ENCODE assay signal across 15 mouse cellular contexts in the genomic region with DNA sequence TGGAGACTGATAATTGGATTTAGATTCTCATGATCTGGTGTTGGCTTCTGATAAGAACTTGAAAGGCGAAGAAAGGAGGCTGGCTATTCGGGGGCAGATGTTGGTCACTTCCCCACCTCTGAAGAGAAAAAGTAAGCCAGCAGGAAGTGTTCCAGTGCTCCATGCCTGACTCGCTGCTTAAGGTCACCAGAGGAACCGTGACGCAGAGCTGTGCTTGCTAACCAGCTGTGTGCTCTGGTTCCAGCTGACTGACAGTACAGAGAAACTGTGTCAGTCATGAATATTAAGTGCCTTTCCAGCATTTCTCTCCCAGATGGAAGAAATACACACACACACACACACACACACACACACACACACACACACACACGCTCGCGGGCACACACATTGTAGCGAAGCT.
A peak's percentile ranks its signal among the peaks of the same experiment; 100 is the strongest.
DNase-seq lines count a peak whose midpoint lies in the region; ATAC-seq lines count a peak whose summit lies in the region.
"Had no signal": no experiment of that assay in that cellular context is flagged by ENCODE, and none has a peak within 500 bp of the region (broad histone marks: within the 10 kb centered on the region; RNA-seq: fewer than 3 reads in every experiment).

No protein-coding gene starts in this region.

- no peak overlapping the region for H3K27ac ChIP-seq in neural tube, embryonic 11.5 days (ENCODE audit: low read depth, low read length)
- H3K27ac ChIP-seq: left cerebral cortex, adult 2 months; liver, embryonic 15.5 days had no signal

- H3K9me3 ChIP-seq in neural tube, embryonic 11.5 days (ENCODE audit: control insufficient read depth, low read length), result no peaks in the 10 kb centered on the region
- H3K9me3 ChIP-seq: liver, embryonic 15.5 days had no signal

- no peak overlapping the region for H3K4me3 ChIP-seq in neural tube, embryonic 11.5 days (ENCODE audit: low read depth, low read length)
- H3K4me3 ChIP-seq: left cerebral cortex, adult 2 months; liver, embryonic 15.5 days had no signal

- no peaks in the 10 kb centered on the region for H3K27me3 ChIP-seq in neural tube, embryonic 11.5 days (ENCODE audit: control insufficient read depth, insufficient read depth, low read length)
- H3K27me3 ChIP-seq: liver, embryonic 15.5 days had no signal

- H3K4me1 ChIP-seq in neural tube, embryonic 11.5 days (ENCODE audit: control insufficient read depth, insufficient read depth, low read length), result no peaks in the 10 kb centered on the region
- H3K4me1 ChIP-seq: liver, embryonic 15.5 days had no signal

- peak; percentile 63 for DNase-seq in embryo, embryonic 10 days (ENCODE audit: low spot score)
- no peak for DNase-seq in embryo, embryonic 9.5 days (ENCODE audit: extremely low spot score)
- DNase-seq in neural tube, embryonic 11.5 days (ENCODE audit: low spot score), result peak; percentile 29
- DNase-seq in neural tube, embryonic 10.5 days (ENCODE audit: extremely low spot score, low spot score), result no peak
- DNase-seq in lung, postnatal 36 days, result peak; percentile 44
- no peak for DNase-seq in urinary bladder, adult 18-20 months (ENCODE audit: low spot score in 2 of 2)
- DNase-seq in layer of hippocampus, adult 11-12 months (ENCODE audit: low spot score), result no peak
- DNase-seq in cerebellum, adult 9-10 months, result no peak
- DNase-seq: cerebellum, adult 18-20 months; gastrocnemius, postnatal 14 days; heart, postnatal 4 days; spleen, adult 18-20 months; thymus, postnatal 25 days had no signal

- H3K9ac ChIP-seq in neural tube, embryonic 11.5 days (ENCODE audit: low read length), result no peak overlapping the region
- H3K9ac ChIP-seq: liver, embryonic 15.5 days had no signal

- 59% methylated on average over 9 of the region's 9 CpGs for whole genome bisulfite sequencing in neural tube, embryonic 11.5 days

- no peak overlapping the region for H3K4me2 ChIP-seq in neural tube, embryonic 11.5 days (ENCODE audit: low read depth)
- H3K4me2 ChIP-seq: liver, embryonic 15.5 days had no signal

- H3K36me3 ChIP-seq in neural tube, embryonic 11.5 days (ENCODE audit: control insufficient read depth, insufficient read depth, low read length), result no peaks in the 10 kb centered on the region
- H3K36me3 ChIP-seq: liver, embryonic 15.5 days had no signal

- ATAC-seq in neural tube, embryonic 11.5 days (ENCODE audit: insufficient read depth, low FRiP score, low TSS enrichment), result no peak

Comparison
In these comparisons a context has a peak if more than half of its experiments do, and no peak if none do; other contexts are left out.
1. DNase-seq: peak in embryo, embryonic 10 days (single experiment), neural tube, embryonic 11.5 days (single experiment) and lung, postnatal 36 days (single experiment); none in embryo, embryonic 9.5 days (single experiment), neural tube, embryonic 10.5 days (single experiment), urinary bladder, adult 18-20 months (0 of 2), layer of hippocampus, adult 11-12 months (single experiment) and cerebellum, adult 9-10 months (single experiment).